Mouse (Mus musculus): ENCODE measurements at regions not wholly inside any gene's neighbourhood (a gene's known extent, or its start where the extent isn't known, plus 50 kb on each side); places are given as distances from the start of the nearest gene placed in this dataset.

- TF ChIP-seq POLR2A (IDR thresholded peaks at IDR 0.05; ENCODE audit: control insufficient read depth, low read depth, low read length) (no peak), CTCF (IDR thresholded peaks at IDR 0.05; ENCODE audit: control insufficient read depth, insufficient read depth, insufficient replicate concordance, low read depth, low read length) (no peak)
These were observed 64.6 kb upstream of the Dab1 start for GRCm38 (mm10) chr4:103554597-103554996.

Data from testis, adult 2 months (tissue).